Mouse (Mus musculus) neural tube, embryonic 15.5 days (tissue): ENCODE measurements around the gene Slc8a2. TPM values are rescaled to one million over a fixed set of nuclear protein-coding genes. Genes with fewer than 3 reads are reported as not detected.

ENCODE experiments used
- ATAC-seq: fragments of 200-750 bp; cut with Nextera tagmentation; 2 replicates; pipeline ENCODE4 v1.8.0; 2017; ENCODE audit warnings: mild to moderate bottlenecking, moderate TSS enrichment, moderate library complexity; ENCODE audit not compliant: low FRiP score
- H3K27ac ChIP-seq: fragments of 300-500 bp; sonication (generic); replicated peaks from 2 replicates; pipeline ENCODE4 v1.5.1; 2015; ENCODE audit warnings: mild to moderate bottlenecking, inconsistent platforms
- H3K27me3 ChIP-seq: fragments of 300-500 bp; sonication (generic); replicated peaks from 2 replicates; pipeline ENCODE4 v1.6.1; 2015; ENCODE audit warnings: inconsistent platforms
- H3K36me3 ChIP-seq: fragments of 300-500 bp; sonication (generic); 2 replicates; pipeline ENCODE4 v1.6.1; 2015; ENCODE audit warnings: inconsistent platforms
- H3K4me1 ChIP-seq: fragments of 300-500 bp; sonication (generic); 2 replicates; pipeline ENCODE4 v1.6.1; 2015; ENCODE audit warnings: inconsistent platforms
- H3K4me2 ChIP-seq: fragments of 300-500 bp; sonication (generic); 2 replicates; pipeline ENCODE4 v1.6.1; 2015; ENCODE audit warnings: inconsistent platforms, mild to moderate bottlenecking, moderate library complexity
- H3K4me3 ChIP-seq: fragments of 300-500 bp; sonication (generic); replicated peaks from 2 replicates; pipeline ENCODE4 v1.5.1; 2015; ENCODE audit warnings: mild to moderate bottlenecking, inconsistent platforms
- H3K9ac ChIP-seq: fragments of 300-500 bp; sonication (generic); replicated peaks from 2 replicates; pipeline ENCODE4 v1.6.1; 2015; ENCODE audit warnings: mild to moderate bottlenecking, inconsistent platforms
- H3K9me3 ChIP-seq: fragments of 300-500 bp; sonication (generic); replicated peaks from 2 replicates; pipeline ENCODE4 v1.6.1; 2016; ENCODE audit warnings: inconsistent platforms
- WGBS: fragments of 180-500 bp; shearing (Covaris S2); methylation state at CpG from one replicate; pipeline ENCODE4 v1.1.7; 2015; ENCODE audit warnings: mixed read lengths; 5-methylcytosine and 5-hydroxymethylcytosine counted together
- polyA plus RNA-seq: library from polyadenylated mRNA; unstranded; fragments of >200 nt; fragmentation: Nextera tagmentation; extraction: Ambion mirVana; gene quantifications from 2 replicates; pipeline ENCODE4 v1.2.1, GENCODE M21; 2015

Gene Slc8a2
- polyA plus RNA-seq, 1 experiment from 2014 or later, result 1.4 TPM

- Histone ChIP-seq H3K9me3 (no peaks in the 10 kb centered on the region), H3K4me2 (no peak overlapping the region), H3K4me1 (peaks cover 53% of the 10 kb centered on the region), H3K27me3 (no peaks in the 10 kb centered on the region), H3K4me3 (no peak overlapping the region), H3K9ac (no peak overlapping the region), H3K36me3 (peaks cover 38% of the 10 kb centered on the region), H3K27ac (0 out of 2 replicates have a peak overlapping the region, but pooled peaks have one; percentile 30)
- 50% methylated on average over 6 of the region's 6 CpGs for WGBS
- no peak for ATAC-seq
Measured at GRCm38 (mm10) chr7:16103760-16104159, 25.9 kb upstream of the Slc8a2 start.

GRCm38 (mm10) chr7:16104611-16105388, 24.8 kb upstream of the Slc8a2 start:
- Histone ChIP-seq H3K9me3 (no peaks in the 10 kb centered on the region), H3K9ac (no peak overlapping the region), H3K27ac (no peak overlapping the region), H3K36me3 (peaks cover 49% of the 10 kb centered on the region), H3K4me1 (peaks cover 42% of the 10 kb centered on the region), H3K4me3 (no peak overlapping the region), H3K27me3 (no peaks in the 10 kb centered on the region), H3K4me2 (no peak overlapping the region)
- no peak for ATAC-seq
- 85% methylated on average over 7 of the region's 7 CpGs for WGBS

DNA sequence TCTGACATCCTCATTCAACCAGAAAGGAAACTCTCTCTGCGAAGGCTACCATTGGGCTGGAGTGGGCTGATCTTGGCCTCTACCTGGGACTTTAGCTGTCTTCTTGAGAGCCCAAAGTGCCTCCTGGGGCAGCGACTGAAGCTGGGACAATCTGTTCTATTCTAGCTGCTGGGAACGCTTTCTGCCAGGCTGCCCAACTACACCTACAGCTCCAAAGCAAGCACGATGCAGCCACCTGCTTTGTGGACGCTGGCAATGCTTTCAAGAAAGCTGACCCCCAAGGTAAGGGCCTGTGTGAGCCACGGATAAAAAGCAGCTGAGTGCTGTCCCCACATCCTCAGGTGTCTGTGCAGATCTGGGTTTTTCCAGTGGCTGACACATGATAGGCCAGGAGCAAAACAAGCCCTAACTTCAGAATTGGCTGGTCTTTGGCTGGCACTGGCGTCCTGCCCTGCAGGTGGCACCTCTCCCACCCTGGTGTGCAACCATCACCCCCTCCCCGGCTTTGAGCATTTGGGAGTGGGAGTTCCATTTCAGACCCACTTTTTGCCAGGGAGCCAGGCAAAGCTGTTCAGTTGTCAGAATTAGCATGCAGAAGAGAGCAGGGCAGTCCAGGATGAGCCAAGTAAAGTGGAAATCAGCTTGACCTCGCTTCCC, 20.6 kb upstream of the Slc8a2 start:
- ATAC-seq, result no peak
- Histone ChIP-seq H3K9ac (no peak overlapping the region), H3K27me3 (no peaks in the 10 kb centered on the region), H3K36me3 (peaks cover 78% of the 10 kb centered on the region), H3K27ac (no peak overlapping the region), H3K4me3 (no peak overlapping the region), H3K4me2 (no peak overlapping the region), H3K9me3 (no peaks in the 10 kb centered on the region), H3K4me1 (peaks cover 3% of the 10 kb centered on the region)
- WGBS, result 93% methylated on average over 9 of the region's 9 CpGs

DNA sequence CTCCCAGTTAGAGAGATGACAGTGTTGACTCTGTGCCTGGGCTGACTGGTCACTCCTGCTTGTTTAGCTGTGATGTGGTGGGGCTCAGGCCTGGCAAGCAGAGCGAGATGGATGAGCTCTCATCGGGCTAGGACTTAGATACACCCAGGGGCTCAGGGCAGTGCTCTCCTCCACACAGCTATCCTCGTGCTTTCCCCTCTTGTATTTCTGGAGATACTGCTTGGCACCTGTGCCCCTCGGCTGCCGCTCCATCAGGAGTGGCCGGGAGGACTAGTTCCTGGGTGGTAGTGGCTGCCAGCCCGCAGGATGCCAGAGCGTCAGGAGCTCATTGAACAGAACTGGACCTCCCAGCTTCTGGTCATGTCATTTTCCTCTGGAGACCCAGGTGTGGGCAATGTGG, 19.5 kb upstream of the Slc8a2 start:
- no peak overlapping the region for H3K4me2 ChIP-seq
- H3K36me3 ChIP-seq, result peaks cover 84% of the 10 kb centered on the region
- no peak for ATAC-seq
- no peaks in the 10 kb centered on the region for H3K27me3 ChIP-seq
- no peaks in the 10 kb centered on the region for H3K4me1 ChIP-seq
- no peak overlapping the region for H3K9ac ChIP-seq
- no peak overlapping the region for H3K27ac ChIP-seq
- H3K9me3 ChIP-seq, result no peaks in the 10 kb centered on the region
- WGBS, result 94% methylated on average over 8 of the region's 8 CpGs
- H3K4me3 ChIP-seq, result no peak overlapping the region

GRCm38 (mm10) chr7:16111284-16112090, 18.1 kb upstream of the Slc8a2 start:
- ATAC-seq, result no peak
- H3K9ac ChIP-seq, result no peak overlapping the region
- H3K4me3 ChIP-seq, result no peak overlapping the region
- WGBS, result 94% methylated on average over 7 of the region's 7 CpGs
- H3K27me3 ChIP-seq, result no peaks in the 10 kb centered on the region
- H3K4me1 ChIP-seq, result no peaks in the 10 kb centered on the region
- H3K36me3 ChIP-seq, result peaks cover 93% of the 10 kb centered on the region
- no peak overlapping the region for H3K4me2 ChIP-seq
- H3K9me3 ChIP-seq, result no peaks in the 10 kb centered on the region
- no peak overlapping the region; the same call in 1 of the 2 replicates for H3K27ac ChIP-seq

DNA sequence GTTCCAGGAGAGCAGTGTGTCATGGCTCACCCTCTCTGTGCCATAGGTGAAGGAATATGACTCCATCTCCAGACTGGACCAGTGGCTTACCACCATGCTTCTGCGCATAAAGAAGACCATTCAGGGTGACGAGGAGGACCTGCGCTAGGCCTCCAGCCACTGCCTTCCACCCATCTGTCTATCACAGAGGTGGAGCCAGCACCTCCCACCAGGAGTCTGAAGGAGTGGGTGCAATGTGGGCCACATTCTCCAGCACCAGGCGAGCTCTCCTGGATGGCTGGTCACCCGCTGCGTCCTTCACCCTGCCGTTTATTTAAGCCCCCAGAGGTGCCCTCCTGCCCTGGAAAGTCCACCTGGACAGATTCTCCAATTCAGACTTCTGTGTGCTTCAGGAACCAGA, 13.2 kb upstream of the Slc8a2 start:
- Histone ChIP-seq H3K4me1 (peaks cover 20% of the 10 kb centered on the region), H3K4me2 (no peak overlapping the region), H3K9ac (no peak overlapping the region), H3K36me3 (peaks cover 63% of the 10 kb centered on the region), H3K9me3 (no peaks in the 10 kb centered on the region), H3K4me3 (no peak overlapping the region), H3K27ac (no peak overlapping the region), H3K27me3 (no peaks in the 10 kb centered on the region)
- no peak for ATAC-seq
- 90% methylated on average over 7 of the region's 7 CpGs for WGBS

DNA sequence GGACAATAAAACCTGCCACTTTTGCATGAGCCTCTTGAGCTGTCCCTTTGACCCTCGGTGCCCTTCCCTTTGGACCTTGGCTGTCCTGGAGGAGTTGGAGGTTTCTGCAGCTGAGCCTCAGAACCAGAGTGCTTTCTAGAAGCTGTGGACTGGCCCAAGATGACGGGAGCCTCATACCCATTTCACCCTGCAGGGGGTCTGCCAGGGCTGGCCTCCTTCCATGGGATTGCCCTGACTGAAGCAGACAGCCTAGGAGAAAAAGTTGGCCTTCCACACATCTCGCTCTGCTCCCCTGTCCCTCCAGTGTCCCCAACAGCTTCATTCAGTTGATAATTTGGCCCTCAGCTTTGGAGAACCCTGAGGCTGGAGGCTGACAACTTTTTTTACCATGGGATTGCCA, 12.5 kb upstream of the Slc8a2 start:
- no peaks in the 10 kb centered on the region for H3K9me3 ChIP-seq
- no peak overlapping the region for H3K4me3 ChIP-seq
- H3K27me3 ChIP-seq, result no peaks in the 10 kb centered on the region
- H3K36me3 ChIP-seq, result peaks cover 56% of the 10 kb centered on the region
- 88% methylated on average over 3 of the region's 3 CpGs for WGBS
- H3K4me2 ChIP-seq, result no peak overlapping the region
- no peak for ATAC-seq
- H3K9ac ChIP-seq, result no peak overlapping the region
- H3K27ac ChIP-seq, result no peak overlapping the region
- peaks cover 20% of the 10 kb centered on the region for H3K4me1 ChIP-seq

- H3K4me1 ChIP-seq, result peaks cover 20% of the 10 kb centered on the region
- H3K4me2 ChIP-seq, result peak within 1 kb of the TSS; percentile 75
- WGBS, result 1% methylated on average over 33 of the region's 33 CpGs
- peak within 1 kb of the TSS; percentile 95 for H3K27ac ChIP-seq
- H3K36me3 ChIP-seq, result peaks cover 40% of the 10 kb centered on the region
- H3K4me3 ChIP-seq, result peak within 1 kb of the TSS; percentile 77
- H3K9ac ChIP-seq, result peak within 1 kb of the TSS; percentile 80
- peak; percentile 88 for ATAC-seq
- H3K9me3 ChIP-seq, result no peaks in the 10 kb centered on the region
- H3K27me3 ChIP-seq, result no peaks in the 10 kb centered on the region
Measured at GRCm38 (mm10) chr7:16119569-16120261, 9.9 kb upstream of the Slc8a2 start, which contains the start of gene Kptn. TSS of gene Kptn (plus strand) at chr7:16119895.

GRCm38 (mm10) chr7:16120262-16120600, 9.4 kb upstream of the Slc8a2 start:
- peak; percentile 46 for ATAC-seq
- Histone ChIP-seq H3K27me3 (no peaks in the 10 kb centered on the region), H3K9ac (peak overlapping the region; percentile 80), H3K9me3 (no peaks in the 10 kb centered on the region), H3K4me3 (peak overlapping the region; percentile 77), H3K36me3 (peaks cover 39% of the 10 kb centered on the region), H3K4me2 (peak overlapping the region; percentile 75), H3K27ac (peak overlapping the region; percentile 95; the same call in 1 of the 2 replicates), H3K4me1 (peaks cover 20% of the 10 kb centered on the region)
- WGBS, result 60% methylated on average over 9 of the region's 9 CpGs

DNA sequence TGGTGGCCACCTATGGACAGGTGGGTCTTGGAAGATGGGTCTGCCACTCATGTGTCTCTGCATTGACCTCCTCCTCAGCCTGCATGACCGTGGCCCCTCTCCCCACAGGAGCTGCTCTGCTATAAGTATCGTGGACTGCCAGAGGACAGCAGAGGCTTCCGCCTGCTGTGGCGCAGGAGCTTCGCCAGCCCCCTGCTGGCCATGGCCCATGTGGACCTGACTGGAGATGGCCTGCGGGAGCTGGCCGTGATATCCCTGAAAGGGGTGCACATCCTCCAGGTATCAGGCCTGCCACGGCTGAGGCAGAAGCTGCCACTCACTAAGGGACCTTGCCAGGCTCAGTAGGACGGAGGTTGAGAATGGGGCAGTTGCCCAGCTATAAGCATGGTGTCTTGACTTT, 3.8 kb upstream of the Slc8a2 start:
- Histone ChIP-seq H3K4me3 (no peak overlapping the region), H3K9me3 (no peaks in the 10 kb centered on the region), H3K9ac (no peak overlapping the region), H3K36me3 (peaks cover 19% of the 10 kb centered on the region), H3K4me2 (no peak overlapping the region), H3K27ac (no peak overlapping the region), H3K4me1 (peaks cover 24% of the 10 kb centered on the region), H3K27me3 (no peaks in the 10 kb centered on the region)
- no peak for ATAC-seq
- 86% methylated on average over 9 of the region's 9 CpGs for WGBS

DNA sequence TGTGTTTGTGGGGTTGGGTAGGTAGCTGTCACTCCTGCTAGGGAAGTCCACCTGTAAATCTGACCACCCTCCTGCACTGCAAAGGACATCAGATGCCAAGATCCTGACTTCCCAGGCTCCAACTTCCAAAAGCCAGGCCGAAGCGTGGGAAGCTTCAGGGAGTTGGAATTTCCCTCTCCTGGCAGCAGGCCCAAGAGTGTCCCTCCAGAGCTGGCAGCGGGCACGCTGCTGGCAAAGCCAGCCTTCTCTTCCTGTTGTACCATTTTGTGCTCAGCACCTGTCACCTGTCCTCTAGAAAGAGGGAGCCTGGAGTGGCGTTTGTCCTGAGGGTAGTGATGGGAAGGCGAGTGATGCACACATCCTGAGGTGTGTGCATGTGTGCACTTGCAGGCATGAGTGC, 1.3 kb upstream of the Slc8a2 start:
- Histone ChIP-seq H3K4me1 (peaks cover 45% of the 10 kb centered on the region), H3K9me3 (no peaks in the 10 kb centered on the region), H3K27me3 (no peaks in the 10 kb centered on the region), H3K36me3 (peaks cover 19% of the 10 kb centered on the region), H3K9ac (no peak overlapping the region), H3K4me3 (no peak overlapping the region), H3K27ac (no peak overlapping the region), H3K4me2 (no peak overlapping the region)
- WGBS, result 65% methylated on average over 6 of the region's 6 CpGs
- ATAC-seq, result no peak
